Mouse (Mus musculus) midbrain, embryonic 14.5 days (tissue): Measurements from ENCODE around the gene Akt1. TPM values are rescaled to one million over a fixed set of nuclear protein-coding genes. Genes with fewer than 3 reads are reported as not detected.

Experiments used
- ATAC-seq: fragments of 200-750 bp; cut with Nextera tagmentation; 2 replicates; pipeline ENCODE4 v1.8.0; 2017; ENCODE audit warnings: moderate number of reproducible peaks, moderate library complexity; ENCODE audit not compliant: low FRiP score, low TSS enrichment
- DNase-seq: peaks from one replicate; pipeline ENCODE4 v3.0.0-alpha.2; 2015
- H3K27ac ChIP-seq: fragments of 300-500 bp; sonication (generic); replicated peaks from 2 replicates; pipeline ENCODE4 v1.5.1; 2014; ENCODE audit warnings: mild to moderate bottlenecking, low read depth, low read length, moderate library complexity
- H3K27me3 ChIP-seq: fragments of 300-500 bp; sonication (generic); 2 replicates; pipeline ENCODE4 v1.6.1; 2014; ENCODE audit warnings: low read length, control low read depth, mixed read lengths; ENCODE audit not compliant: control insufficient read depth, insufficient read depth
- H3K36me3 ChIP-seq: fragments of 300-500 bp; sonication (generic); 2 replicates; pipeline ENCODE4 v1.6.1; 2014; ENCODE audit warnings: low read length, control low read depth; ENCODE audit not compliant: control insufficient read depth, insufficient read depth
- H3K4me1 ChIP-seq: fragments of 300-500 bp; sonication (generic); 2 replicates; pipeline ENCODE4 v1.6.1; 2014; ENCODE audit warnings: mild to moderate bottlenecking, antibody characterized with exemption, low read length, control low read depth; ENCODE audit not compliant: control insufficient read depth, insufficient read depth
- H3K4me2 ChIP-seq: fragments of 300-500 bp; sonication (generic); 2 replicates; pipeline ENCODE4 v1.6.1; 2014; ENCODE audit warnings: mild to moderate bottlenecking, low read length, moderate library complexity
- H3K4me3 ChIP-seq: fragments of 300-500 bp; sonication (generic); replicated peaks from 2 replicates; pipeline ENCODE4 v1.5.1; 2014; ENCODE audit warnings: low read depth, low read length
- H3K9ac ChIP-seq: fragments of 300-500 bp; sonication (generic); replicated peaks from 2 replicates; pipeline ENCODE4 v1.6.1; 2014; ENCODE audit warnings: mild to moderate bottlenecking, low read length, moderate library complexity
- H3K9me3 ChIP-seq: fragments of 300-500 bp; sonication (generic); 2 replicates; pipeline ENCODE4 v1.6.1; 2016; ENCODE audit warnings: low read length, control low read depth, mixed read lengths; ENCODE audit not compliant: control insufficient read depth
- WGBS: fragments of 180-500 bp; shearing (Covaris S2); extraction: QIAGEN DNeasy Blood & Tissue Kit; methylation state at CpG from one replicate; pipeline ENCODE4 v1.1.7; 2014; 5-methylcytosine and 5-hydroxymethylcytosine counted together
- polyA plus RNA-seq: library from polyadenylated mRNA; unstranded; fragments of >200 nt; fragmentation: Nextera tagmentation; extraction: Ambion mirVana; gene quantifications from 2 replicates; pipeline ENCODE4 v1.2.1, GENCODE M21; 2014

Akt1 gene
- polyA plus RNA-seq, 1 experiment from 2014 or later, result 64.8 TPM

DNA sequence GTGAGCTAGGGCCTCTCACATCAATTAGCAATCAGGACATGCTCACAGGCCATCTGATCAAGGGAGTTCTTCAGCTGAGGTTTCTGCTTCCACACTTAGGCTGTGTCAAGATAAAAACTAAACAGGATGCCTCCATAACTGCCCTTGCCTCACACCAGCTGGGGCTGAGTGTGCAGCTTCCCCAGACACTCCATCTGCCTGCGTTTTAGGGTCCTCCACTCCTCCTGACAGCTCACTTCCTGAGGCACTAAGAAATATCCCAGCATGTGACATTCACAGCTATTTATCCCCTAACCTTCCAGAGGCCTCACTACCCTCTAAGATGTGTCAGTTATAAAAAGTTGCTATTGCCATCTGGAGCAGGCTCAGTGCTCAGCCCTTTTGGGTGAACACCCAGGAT lies 43.2 kb downstream of the Akt1 start:
- ATAC-seq, result no peak
- WGBS, result 68% methylated on average over 1 of the region's 1 CpGs
- H3K36me3 ChIP-seq, result no peaks in the 10 kb centered on the region
- no peak overlapping the region for H3K9ac ChIP-seq
- no peaks in the 10 kb centered on the region for H3K9me3 ChIP-seq
- H3K4me2 ChIP-seq, result no peak overlapping the region
- peaks cover 4% of the 10 kb centered on the region; the same call in 1 of the 2 replicates for H3K4me1 ChIP-seq
- H3K27ac ChIP-seq, result no peak overlapping the region
- no peak overlapping the region for H3K4me3 ChIP-seq
- no peaks in the 10 kb centered on the region for H3K27me3 ChIP-seq
- DNase-seq, result no peak

GRCm38 (mm10) chr12:112630796-112631195 lies 43.9 kb downstream of the Akt1 start:
- Histone ChIP-seq H3K4me1 (peaks cover 4% of the 10 kb centered on the region; the same call in 1 of the 2 replicates), H3K27ac (no peak overlapping the region), H3K4me3 (no peak overlapping the region), H3K9me3 (no peaks in the 10 kb centered on the region), H3K27me3 (no peaks in the 10 kb centered on the region), H3K36me3 (no peaks in the 10 kb centered on the region), H3K9ac (no peak overlapping the region), H3K4me2 (no peak overlapping the region)
- DNase-seq (no peak), ATAC-seq (no peak)
- WGBS, result 85% methylated on average over 5 of the region's 5 CpGs

DNA sequence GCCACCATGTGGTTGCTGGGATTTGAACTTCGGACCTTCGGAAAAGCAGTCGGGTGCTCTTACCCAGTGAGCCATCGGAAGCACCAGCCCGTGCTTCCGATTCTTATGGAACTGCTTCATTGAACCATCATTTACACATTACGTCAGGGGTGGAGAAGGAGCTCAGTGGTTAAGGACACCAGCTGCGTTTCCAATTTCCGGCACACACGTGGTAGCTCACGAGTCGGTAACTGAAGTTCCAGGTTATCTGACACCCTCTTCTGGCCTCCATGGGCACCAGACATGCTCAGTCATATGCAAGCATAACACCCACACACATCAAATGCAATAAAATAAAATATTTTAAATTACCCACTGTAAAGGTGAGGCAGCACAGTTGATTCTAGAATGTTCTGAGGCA lies 44.7 kb downstream of the Akt1 start:
- Histone ChIP-seq H3K4me1 (peaks cover 4% of the 10 kb centered on the region; the same call in 1 of the 2 replicates), H3K27ac (no peak overlapping the region), H3K4me2 (no peak overlapping the region), H3K9me3 (no peaks in the 10 kb centered on the region), H3K27me3 (no peaks in the 10 kb centered on the region), H3K9ac (no peak overlapping the region), H3K36me3 (no peaks in the 10 kb centered on the region), H3K4me3 (no peak overlapping the region)
- DNase-seq (no peak), ATAC-seq (no peak)
- WGBS, result 92% methylated on average over 12 of the region's 12 CpGs

DNA sequence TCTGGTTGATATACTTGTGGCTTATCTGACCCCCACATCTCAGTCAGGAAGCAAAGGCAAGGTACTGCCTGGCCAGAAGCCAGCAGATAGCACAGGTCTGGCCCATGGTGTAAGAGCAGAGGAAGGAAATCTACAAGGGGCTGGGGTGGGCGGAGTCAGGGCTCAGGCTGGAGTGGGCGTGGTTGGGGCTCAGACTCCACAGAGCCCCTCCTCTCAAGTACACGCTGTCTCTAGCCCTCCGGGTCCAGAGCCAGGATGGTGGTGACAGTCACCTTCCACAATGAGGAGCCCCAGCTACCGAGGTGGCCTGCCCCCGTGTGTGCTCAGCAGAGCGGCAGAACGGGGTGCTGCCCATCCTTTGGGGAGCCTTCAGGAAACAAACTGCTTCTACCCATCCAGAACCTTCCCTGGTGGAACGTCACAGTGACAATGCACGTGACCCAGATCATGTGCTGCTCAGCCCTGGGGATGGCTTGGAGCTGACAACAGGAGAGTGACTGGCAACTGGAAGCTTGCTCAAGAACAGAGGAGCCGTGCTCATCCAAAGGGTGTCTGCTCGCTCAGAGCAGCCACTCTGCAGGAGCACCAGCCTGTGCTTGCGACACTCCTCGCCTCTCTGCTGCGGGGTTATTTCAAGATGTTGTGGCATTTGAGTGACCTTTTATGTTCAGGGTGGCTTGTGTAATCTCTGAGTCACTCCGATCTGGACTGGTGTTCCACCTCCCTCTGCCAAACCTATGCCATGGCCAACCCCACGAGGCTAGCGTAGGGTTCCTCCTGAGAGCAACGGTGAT lies 45.6 kb downstream of the Akt1 start:
- peak overlapping the region; percentile 46 for H3K4me2 ChIP-seq
- peaks cover 4% of the 10 kb centered on the region; the same call in 1 of the 2 replicates for H3K4me1 ChIP-seq
- H3K27ac ChIP-seq, result no peak overlapping the region
- 0 out of 2 replicates have a peak overlapping the region, but pooled peaks have one; percentile 15 for H3K4me3 ChIP-seq
- 36% methylated on average over 19 of the region's 19 CpGs for WGBS
- H3K9me3 ChIP-seq, result no peaks in the 10 kb centered on the region
- ATAC-seq, result peak; percentile 46; the same call in 1 of the 2 replicates
- no peaks in the 10 kb centered on the region for H3K36me3 ChIP-seq
- no peak overlapping the region; the same call in 1 of the 2 replicates for H3K9ac ChIP-seq
- DNase-seq, result peak; percentile 65
- no peaks in the 10 kb centered on the region for H3K27me3 ChIP-seq

DNA sequence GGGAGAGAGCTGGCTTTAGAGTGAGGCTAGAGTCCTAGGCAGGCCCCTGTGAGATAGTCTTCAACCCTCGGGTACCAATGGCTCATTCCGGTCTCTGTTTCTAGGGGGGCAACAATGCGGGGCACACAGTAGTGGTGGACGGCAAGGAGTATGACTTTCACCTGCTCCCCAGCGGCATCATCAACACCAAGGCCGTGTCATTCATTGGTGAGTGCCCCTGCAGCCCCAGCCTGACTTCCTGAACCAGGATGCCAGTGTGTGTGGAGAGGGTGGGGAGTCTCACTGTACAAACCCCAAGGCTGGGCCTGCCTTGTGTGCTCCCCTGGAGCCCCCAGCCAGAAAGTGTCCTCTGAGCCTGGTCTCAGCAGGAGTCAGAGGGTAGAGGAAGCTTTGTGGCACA lies 46.5 kb downstream of the Akt1 start:
- no peak overlapping the region for H3K9ac ChIP-seq
- H3K4me3 ChIP-seq, result no peak overlapping the region
- WGBS, result 92% methylated on average over 6 of the region's 6 CpGs
- no peaks in the 10 kb centered on the region for H3K27me3 ChIP-seq
- peaks cover 4% of the 10 kb centered on the region; the same call in 1 of the 2 replicates for H3K4me1 ChIP-seq
- ATAC-seq (no peak), DNase-seq (no peak)
- H3K36me3 ChIP-seq, result no peaks in the 10 kb centered on the region
- H3K9me3 ChIP-seq, result no peaks in the 10 kb centered on the region
- no peak overlapping the region for H3K4me2 ChIP-seq
- H3K27ac ChIP-seq, result no peak overlapping the region

DNA sequence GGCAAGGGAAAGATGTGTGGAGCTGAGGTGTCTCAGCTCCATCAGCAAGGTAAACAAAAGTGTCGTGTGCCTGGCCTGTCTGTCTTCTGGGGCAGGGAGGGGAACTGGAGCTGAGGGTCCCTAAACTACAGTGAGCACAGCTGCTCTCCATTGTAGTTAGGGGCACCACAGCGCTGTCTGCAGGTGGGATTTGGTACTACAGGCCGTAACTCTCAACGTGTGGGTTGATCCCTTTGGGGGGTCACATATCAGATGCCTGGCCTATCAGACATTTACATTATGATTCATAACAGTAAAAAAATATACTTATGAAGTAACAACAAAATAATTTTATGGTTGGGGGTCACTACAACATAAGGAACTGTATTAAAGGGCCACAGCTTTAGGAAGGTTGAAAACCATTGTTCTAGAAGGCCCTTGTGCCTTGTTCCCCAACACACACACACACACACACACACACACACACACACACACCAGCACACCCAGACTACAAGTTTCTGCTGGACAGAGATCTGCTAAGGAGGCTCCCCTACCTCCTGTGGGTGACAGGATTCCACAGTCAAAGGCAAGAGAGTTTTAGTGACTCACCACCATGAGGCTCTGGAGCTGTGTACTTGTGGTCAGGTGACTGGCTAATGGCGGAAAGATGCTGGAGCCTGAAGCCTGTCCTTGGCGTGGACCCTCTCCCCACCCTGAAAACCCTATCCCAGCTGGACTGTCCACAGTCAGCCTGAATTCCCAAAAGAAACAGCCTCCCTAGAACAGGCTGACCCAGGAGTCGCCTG lies 47.4 kb downstream of the Akt1 start:
- Histone ChIP-seq H3K27ac (no peak overlapping the region), H3K36me3 (no peaks in the 10 kb centered on the region), H3K4me2 (no peak overlapping the region), H3K9ac (no peak overlapping the region), H3K4me3 (no peak overlapping the region), H3K27me3 (peaks cover under 1% of the 10 kb centered on the region; the same call in 1 of the 2 replicates), H3K9me3 (no peaks in the 10 kb centered on the region), H3K4me1 (peaks cover 4% of the 10 kb centered on the region; the same call in 1 of the 2 replicates)
- WGBS, result 60% methylated on average over 7 of the region's 7 CpGs
- ATAC-seq (no peak), DNase-seq (no peak)

- Histone ChIP-seq H3K27ac (no peak overlapping the region), H3K36me3 (no peaks in the 10 kb centered on the region), H3K4me2 (no peak overlapping the region), H3K4me3 (no peak overlapping the region), H3K27me3 (peaks cover 7% of the 10 kb centered on the region; the same call in 1 of the 2 replicates), H3K9me3 (no peaks in the 10 kb centered on the region), H3K4me1 (peaks cover 4% of the 10 kb centered on the region; the same call in 1 of the 2 replicates), H3K9ac (no peak overlapping the region)
- DNase-seq (no peak), ATAC-seq (no peak)
- 83% methylated on average over 6 of the region's 6 CpGs for WGBS
Measured at GRCm38 (mm10) chr12:112626455-112626854, 48.2 kb downstream of the Akt1 start.

DNA sequence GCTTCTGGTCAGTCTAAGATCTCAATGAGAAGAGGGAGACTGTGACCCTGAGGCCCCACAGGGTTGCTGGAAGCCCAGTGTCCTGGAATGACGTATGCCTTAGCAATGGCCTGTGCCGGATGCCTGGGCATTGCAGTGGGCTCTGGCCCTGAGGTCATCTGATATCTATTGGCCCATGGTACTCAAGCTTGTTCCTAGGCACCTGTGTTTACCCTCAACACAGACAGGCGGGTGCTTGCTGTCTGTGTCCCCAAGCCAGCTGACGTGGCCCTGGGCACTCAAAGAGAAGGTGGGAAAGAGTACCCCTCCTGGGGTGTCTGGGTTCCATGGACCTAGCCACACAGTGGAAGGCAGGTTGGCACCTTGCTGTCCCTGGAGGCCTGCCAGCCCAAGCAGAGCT lies 49.0 kb downstream of the Akt1 start:
- DNase-seq (no peak), ATAC-seq (no peak)
- Histone ChIP-seq H3K9ac (no peak overlapping the region), H3K27me3 (peaks cover 14% of the 10 kb centered on the region; the same call in 1 of the 2 replicates), H3K4me3 (no peak overlapping the region), H3K36me3 (no peaks in the 10 kb centered on the region), H3K27ac (no peak overlapping the region), H3K4me1 (peaks cover 4% of the 10 kb centered on the region; the same call in 1 of the 2 replicates), H3K4me2 (no peak overlapping the region), H3K9me3 (no peaks in the 10 kb centered on the region)
- 89% methylated on average over 4 of the region's 4 CpGs for WGBS
